Mouse (Mus musculus) MEL (cell line): ENCODE data around the gene Clec2e. TPM values are rescaled to one million over a fixed set of nuclear protein-coding genes. Genes with fewer than 3 reads are reported as not detected.

Experiments
- DNase-seq: peaks from one replicate; pipeline ENCODE4 v3.0.0; 2011; ENCODE audit warnings: low read depth, low spot score
- H3K27ac ChIP-seq: 2 replicates; pipeline ENCODE4 v1.5.1; 2012; ENCODE audit warnings: low read depth, mild to moderate bottlenecking, control low read depth, low read length, moderate library complexity; ENCODE audit not compliant: control insufficient read depth
- H3K27me3 ChIP-seq, 2 experiments: fragments of 150-350 bp in 1 of 2; sonication (generic) in 1 of 2; 2 replicates each; pipeline ENCODE4 v1.6.1; 2012; ENCODE audit warnings: low read length in 2 of 2, mild to moderate bottlenecking in 2 of 2, improper control_type of control experiment in 1 of 2, moderate library complexity in 1 of 2; ENCODE audit not compliant: insufficient read depth in 2 of 2, control insufficient read depth in 1 of 2
- H3K36me3 ChIP-seq, 2 experiments: 2 replicates each; pipeline ENCODE4 v1.6.1; 2012 to 2014; ENCODE audit warnings: low read length in 2 of 2, improper control_type of control experiment in 1 of 2, inconsistent platforms in 1 of 2, mild to moderate bottlenecking in 1 of 2; ENCODE audit not compliant: insufficient read depth in 2 of 2, control insufficient read depth in 1 of 2
- H3K4me1 ChIP-seq, 2 experiments: fragments of 150-350 bp in 1 of 2; sonication (generic) in 1 of 2; 2 replicates each; pipeline ENCODE4 v1.6.1; 2012; ENCODE audit warnings: low read length in 2 of 2, improper control_type of control experiment in 1 of 2, mild to moderate bottlenecking in 1 of 2; ENCODE audit not compliant: insufficient read depth in 2 of 2, control insufficient read depth in 1 of 2
- H3K4me3 ChIP-seq, 2 experiments: fragments of 150-350 bp in 1 of 2; sonication (generic) in 1 of 2; 2 replicates each; pipeline ENCODE4 v1.5.1; 2012; ENCODE audit warnings: low read depth in 2 of 2, low read length in 2 of 2, mild to moderate bottlenecking in 2 of 2, moderate library complexity in 2 of 2, control low read depth in 1 of 2, improper control_type of control experiment in 1 of 2; ENCODE audit not compliant: control insufficient read depth in 1 of 2, insufficient read depth in 1 of 2
- H3K79me2 ChIP-seq: 2 replicates; pipeline ENCODE4 v1.6.1; 2012; ENCODE audit warnings: mild to moderate bottlenecking, low read length, moderate library complexity; ENCODE audit not compliant: control insufficient read depth, poor library complexity, insufficient read depth
- H3K9ac ChIP-seq: 2 replicates; pipeline ENCODE4 v1.6.1; 2012; ENCODE audit warnings: low read depth, mild to moderate bottlenecking, control low read depth, low read length, moderate library complexity; ENCODE audit not compliant: control insufficient read depth, poor library complexity, severe bottlenecking
- H3K9me3 ChIP-seq: fragments of 150-350 bp; sonication (generic); replicated peaks from 2 replicates; pipeline ENCODE4 v1.6.1; 2012; ENCODE audit warnings: mild to moderate bottlenecking, low read length, improper control_type of control experiment, moderate library complexity; ENCODE audit not compliant: insufficient read depth
- EP300 ChIP-seq, 2 experiments: IDR thresholded peaks; 2 replicates each; pipeline ENCODE4 v1.6.1; 2011; ENCODE audit warnings: improper control_type of control experiment in 2 of 2, low read length in 2 of 2, low read depth in 1 of 2, mild to moderate bottlenecking in 1 of 2
- ETS1 ChIP-seq: IDR thresholded peaks from 2 replicates; pipeline ENCODE4 v1.6.1; 2012; ENCODE audit warnings: low read depth, mild to moderate bottlenecking, inconsistent platforms, low read length, improper control_type of control experiment, moderate library complexity
- GATA1 ChIP-seq: IDR thresholded peaks from 2 replicates; pipeline ENCODE4 v1.6.1; 2011; ENCODE audit warnings: low read depth, low read length, improper control_type of control experiment
- KAT2A ChIP-seq: conservative IDR thresholded peaks from 2 replicates; pipeline ENCODE4 v1.6.1; 2012; ENCODE audit warnings: low read depth, low read length, improper control_type of control experiment, inconsistent platforms
- MEF2A ChIP-seq: IDR thresholded peaks from 2 replicates; pipeline ENCODE4 v1.6.1; 2014; ENCODE audit warnings: low read depth, mild to moderate bottlenecking, inconsistent platforms, low read length, improper control_type of control experiment; ENCODE audit not compliant: poor library complexity, insufficient replicate concordance, severe bottlenecking; ENCODE audit errors: extremely low read depth
- POLR2A ChIP-seq, 2 experiments: IDR thresholded peaks; 2 replicates each; pipeline ENCODE4 v1.6.1; 2011 to 2012; ENCODE audit warnings: low read length in 2 of 2, mild to moderate bottlenecking in 2 of 2, control low read depth in 1 of 2, improper control_type of control experiment in 1 of 2, low read depth in 1 of 2, moderate library complexity in 1 of 2; ENCODE audit not compliant: control insufficient read depth in 1 of 2, insufficient read depth in 1 of 2, poor library complexity in 1 of 2
- RAD21 ChIP-seq: IDR thresholded peaks from 2 replicates; pipeline ENCODE4 v1.6.1; 2011; ENCODE audit warnings: mild to moderate bottlenecking, low read depth, low read length, improper control_type of control experiment
- RCOR1 ChIP-seq: IDR thresholded peaks from 2 replicates; pipeline ENCODE4 v1.6.1; 2012; ENCODE audit warnings: low read depth, mild to moderate bottlenecking, inconsistent platforms, low read length, improper control_type of control experiment
- SIN3A ChIP-seq: IDR thresholded peaks from 2 replicates; pipeline ENCODE4 v1.6.1; 2012; ENCODE audit warnings: low read length, improper control_type of control experiment, inconsistent platforms
- SMC3 ChIP-seq: IDR thresholded peaks from 2 replicates; pipeline ENCODE4 v1.6.1; 2011; ENCODE audit warnings: low read depth, low read length, improper control_type of control experiment
- TAL1 ChIP-seq: IDR thresholded peaks from 2 replicates; pipeline ENCODE4 v1.6.1; 2012; ENCODE audit warnings: mild to moderate bottlenecking, inconsistent platforms, low read length, moderate library complexity, mixed read lengths
- TCF12 ChIP-seq: IDR thresholded peaks from 2 replicates; pipeline ENCODE4 v1.6.1; 2014; ENCODE audit warnings: low read depth, mild to moderate bottlenecking, inconsistent platforms, low read length, improper control_type of control experiment, moderate library complexity
- UBTF ChIP-seq: IDR thresholded peaks from 2 replicates; pipeline ENCODE4 v1.6.1; 2012; ENCODE audit warnings: low read depth, mild to moderate bottlenecking, inconsistent platforms, low read length, improper control_type of control experiment, moderate library complexity, borderline replicate concordance; ENCODE audit not compliant: insufficient read depth
- USF1 ChIP-seq: IDR thresholded peaks from 2 replicates; pipeline ENCODE4 v1.6.1; 2014; ENCODE audit warnings: low read depth, mild to moderate bottlenecking, inconsistent platforms, low read length, improper control_type of control experiment, moderate library complexity
- ZC3H11A ChIP-seq: IDR thresholded peaks from 2 replicates; pipeline ENCODE4 v1.6.1; 2012; ENCODE audit warnings: low read depth, mild to moderate bottlenecking, inconsistent platforms, low read length, improper control_type of control experiment
- ZMIZ1 ChIP-seq: IDR thresholded peaks from 2 replicates; pipeline ENCODE4 v1.6.1; 2012; ENCODE audit warnings: low read depth, mild to moderate bottlenecking, inconsistent platforms, low read length, improper control_type of control experiment, moderate library complexity
- ZNF384 ChIP-seq: IDR thresholded peaks from 2 replicates; pipeline ENCODE4 v1.6.1; 2012; ENCODE audit warnings: low read depth, mild to moderate bottlenecking, inconsistent platforms, low read length, improper control_type of control experiment
- polyA plus RNA-seq, 2 experiments: library from polyadenylated mRNA; stranded (reverse) in 1 of 2; unstranded in 1 of 2; fragments of >175 nt in 1 of 2; fragments of >200 nt in 1 of 2; gene quantifications; 2 replicates each; pipeline versions ENCODE4 v1.2.1 to v1.2.4; 2012; ENCODE audit warnings: low replicate concordance in 2 of 2, low read depth in 1 of 2; ENCODE audit not compliant: insufficient read length in 2 of 2, insufficient read depth in 1 of 2, missing spikeins in 1 of 2
- total RNA-seq: library from RNA; depleted of rRNA; stranded (reverse); fragments of 300-350 nt; gene quantifications from 2 replicates; pipeline ENCODE4 v1.2.3, GENCODE M21; 2012

Gene Clec2e
- total and polyA plus RNA-seq, 3 experiments, result not detected

- TF ChIP-seq ZNF384 (peak; percentile 85), SMC3 (no peak), EP300 (IDR thresholded peaks at IDR 0.05; ENCODE audit: low read depth in 1 of 2, low read length in 2 of 2) (peak; percentile 95)
These were observed 51.0 kb downstream of the Clec2e start (continued) for GRCm38 (mm10) chr6:129049596-129050251.

- peak; percentile 71 for DNase-seq
- H3K9me3 ChIP-seq, result no peaks in the 10 kb centered on the region
- peaks cover 0 to 28% of the 10 kb centered on the region in 2 experiments; a peak in 2 of 4 replicates for H3K36me3 ChIP-seq
- peaks cover 13 to 33% of the 10 kb centered on the region in 2 experiments for H3K4me1 ChIP-seq
- H3K27ac ChIP-seq, result peak overlapping the region; percentile 59
- H3K27me3 ChIP-seq, result no peaks in the 10 kb centered on the region
- H3K9ac ChIP-seq, result peak overlapping the region; percentile 65
- peak overlapping the region; percentile 54 to 67 for H3K4me3 ChIP-seq
- no peaks in the 10 kb centered on the region; the same call in 1 of the 2 replicates for H3K79me2 ChIP-seq
- TF ChIP-seq GATA1 (peak; percentile 37; the same call in 1 of the 2 replicates), ZC3H11A (no peak), KAT2A (no peak), SIN3A (peak; percentile 34; the same call in 1 of the 2 replicates), RAD21 (no peak), ZMIZ1 (no peak), EP300 (IDR thresholded peaks at IDR 0.05; ENCODE audit: low read depth in 1 of 2, low read length in 2 of 2) (peak; percentile 32 to 60; a peak in 2 of 4 replicates), TCF12 (peak; percentile 34), USF1 (no peak), RCOR1 (peak; percentile 19; the same call in 1 of the 2 replicates), MEF2A (no peak), UBTF (no peak), POLR2A (IDR thresholded peaks at IDR 0.05; ENCODE audit: control insufficient read depth in 1 of 2, insufficient read depth in 1 of 2, low read depth in 1 of 2, low read length in 2 of 2, poor library complexity in 1 of 2) (peak in 1 of 2 experiments; percentile 24; a peak in 1 of 4 replicates), TAL1 (peak; percentile 33), ZNF384 (peak; percentile 73), ETS1 (peak; percentile 45; the same call in 1 of the 2 replicates)
These were observed 51.7 kb downstream of the Clec2e start for GRCm38 (mm10) chr6:129048857-129049473.
